Mouse (Mus musculus): ENCODE data around the gene Rbm42. TPM values are rescaled to one million over a fixed set of nuclear protein-coding genes. Genes with fewer than 3 reads are reported as not detected.

The Rbm42 gene
- polyA plus RNA-seq, 1 experiment from 2014 or later: 115 TPM

- H3K4me1 ChIP-seq (ENCODE audit: insufficient read depth): no peaks in the 10 kb centered on the region
- H3K4me2 ChIP-seq: no peak overlapping the region
- H3K27me3 ChIP-seq (ENCODE audit: insufficient read depth, low read length): no peaks in the 10 kb centered on the region
- no peak overlapping the region for H3K9ac ChIP-seq
- no peak for TF ChIP-seq CTCF (IDR thresholded peaks at IDR 0.05; ENCODE audit: low read depth)
- no peaks in the 10 kb centered on the region for H3K9me3 ChIP-seq (ENCODE audit: low read depth, low read length)
- no peak overlapping the region for H3K27ac ChIP-seq (ENCODE audit: low read depth)
- peaks cover 47% of the 10 kb centered on the region for H3K36me3 ChIP-seq (ENCODE audit: insufficient read depth)
- WGBS: 62% methylated on average over 5 of the region's 5 CpGs
- DNase-seq: no peak
- H3K4me3 ChIP-seq (ENCODE audit: low read depth, low read length): no peak overlapping the region
- ATAC-seq (ENCODE audit: insufficient read depth): no peak
These were observed 34.9 kb downstream of the Rbm42 start for GRCm38 (mm10) chr7:30615049-30615760.

- peak; percentile 42 for TF ChIP-seq CTCF (IDR thresholded peaks at IDR 0.05; ENCODE audit: low read depth)
- H3K9ac ChIP-seq: no peak overlapping the region
- peak; percentile 51 for DNase-seq
- H3K27ac ChIP-seq (ENCODE audit: low read depth): no peak overlapping the region
- H3K36me3 ChIP-seq (ENCODE audit: insufficient read depth): peaks cover 41% of the 10 kb centered on the region
- H3K4me1 ChIP-seq (ENCODE audit: insufficient read depth): no peaks in the 10 kb centered on the region
- ATAC-seq (ENCODE audit: insufficient read depth): no peak
- H3K4me2 ChIP-seq: no peak overlapping the region
- no peaks in the 10 kb centered on the region for H3K27me3 ChIP-seq (ENCODE audit: insufficient read depth, low read length)
- H3K4me3 ChIP-seq (ENCODE audit: low read depth, low read length): no peak overlapping the region
- WGBS: 73% methylated on average over 2 of the region's 2 CpGs
- no peaks in the 10 kb centered on the region for H3K9me3 ChIP-seq (ENCODE audit: low read depth, low read length)
These were observed 35.7 kb downstream of the Rbm42 start for GRCm38 (mm10) chr7:30614454-30614853.

- H3K4me1 ChIP-seq (ENCODE audit: insufficient read depth): no peaks in the 10 kb centered on the region
- DNase-seq: peak; percentile 79
- no peaks in the 10 kb centered on the region for H3K27me3 ChIP-seq (ENCODE audit: insufficient read depth, low read length)
- 21% methylated on average over 14 of the region's 14 CpGs for WGBS
- H3K4me2 ChIP-seq: no peak overlapping the region
- H3K4me3 ChIP-seq (ENCODE audit: low read depth, low read length): no peak overlapping the region
- no peak overlapping the region for H3K9ac ChIP-seq
- TF ChIP-seq CTCF (IDR thresholded peaks at IDR 0.05; ENCODE audit: low read depth): peak; percentile 72
- no peak overlapping the region for H3K27ac ChIP-seq (ENCODE audit: low read depth)
- peaks cover 32% of the 10 kb centered on the region for H3K36me3 ChIP-seq (ENCODE audit: insufficient read depth)
- ATAC-seq (ENCODE audit: insufficient read depth): peak; percentile 57; the same call in 1 of the 2 replicates
- no peaks in the 10 kb centered on the region for H3K9me3 ChIP-seq (ENCODE audit: low read depth, low read length)
These were observed 36.5 kb downstream of the Rbm42 start for GRCm38 (mm10) chr7:30613529-30614112.

GRCm38 (mm10) chr7:30612654-30613402 lies 37.3 kb downstream of the Rbm42 start, which contains the start of gene Upk1a:
Gene Upk1a, minus strand, starts transcription at chr7:30612847.
- H3K4me1 ChIP-seq (ENCODE audit: insufficient read depth): no peaks in the 10 kb centered on the region
- TF ChIP-seq CTCF (IDR thresholded peaks at IDR 0.05; ENCODE audit: low read depth): no peak
- ATAC-seq (ENCODE audit: insufficient read depth): no peak; the same call in 1 of the 2 replicates
- peaks cover 25% of the 10 kb centered on the region for H3K36me3 ChIP-seq (ENCODE audit: insufficient read depth)
- H3K4me3 ChIP-seq (ENCODE audit: low read depth, low read length): no peak within 1 kb of the TSS
- no peak for DNase-seq
- no peak within 1 kb of the TSS for H3K27ac ChIP-seq (ENCODE audit: low read depth)
- no peaks in the 10 kb centered on the region for H3K9me3 ChIP-seq (ENCODE audit: low read depth, low read length)
- no peak within 1 kb of the TSS for H3K4me2 ChIP-seq
- no peak within 1 kb of the TSS for H3K9ac ChIP-seq
- WGBS: 59% methylated on average over 8 of the region's 8 CpGs
- H3K27me3 ChIP-seq (ENCODE audit: insufficient read depth, low read length): no peaks in the 10 kb centered on the region

GRCm38 (mm10) chr7:30610043-30610442 lies 40.1 kb downstream of the Rbm42 start:
- H3K27me3 ChIP-seq (ENCODE audit: insufficient read depth, low read length): no peaks in the 10 kb centered on the region
- H3K4me1 ChIP-seq (ENCODE audit: insufficient read depth): no peaks in the 10 kb centered on the region
- no peak overlapping the region for H3K27ac ChIP-seq (ENCODE audit: low read depth)
- no peak overlapping the region for H3K4me2 ChIP-seq
- no peak for TF ChIP-seq CTCF (IDR thresholded peaks at IDR 0.05; ENCODE audit: low read depth)
- H3K9ac ChIP-seq: no peak overlapping the region
- 48% methylated on average over 7 of the region's 7 CpGs for WGBS
- no peak overlapping the region for H3K4me3 ChIP-seq (ENCODE audit: low read depth, low read length)
- H3K9me3 ChIP-seq (ENCODE audit: low read depth, low read length): no peaks in the 10 kb centered on the region
- ATAC-seq (ENCODE audit: insufficient read depth) (no peak), DNase-seq (no peak)
- H3K36me3 ChIP-seq (ENCODE audit: insufficient read depth): no peaks in the 10 kb centered on the region

- Histone ChIP-seq H3K4me2 (no peak overlapping the region), H3K27ac (ENCODE audit: low read depth) (no peak overlapping the region), H3K36me3 (ENCODE audit: insufficient read depth) (no peaks in the 10 kb centered on the region), H3K9me3 (ENCODE audit: low read depth, low read length) (no peaks in the 10 kb centered on the region), H3K4me3 (ENCODE audit: low read depth, low read length) (no peak overlapping the region), H3K27me3 (ENCODE audit: insufficient read depth, low read length) (no peaks in the 10 kb centered on the region), H3K9ac (no peak overlapping the region), H3K4me1 (ENCODE audit: insufficient read depth) (no peaks in the 10 kb centered on the region)
- ATAC-seq (ENCODE audit: insufficient read depth) (no peak), DNase-seq (no peak)
- no peak for TF ChIP-seq CTCF (IDR thresholded peaks at IDR 0.05; ENCODE audit: low read depth)
- WGBS: 49% methylated on average over 16 of the region's 16 CpGs
These were observed 41.6 kb downstream of the Rbm42 start for GRCm38 (mm10) chr7:30608476-30608875.

All from lung, embryonic 14.5 days (tissue).